Mouse (Mus musculus) kidney, adult 2 months (tissue): ENCODE results near the gene Ddr2. TPM values are rescaled to one million over a fixed set of nuclear protein-coding genes. Genes with fewer than 3 reads are reported as not detected.
"Not testable (repeated sequence)": the region's sequence is repeated elsewhere in the genome, so short reads cannot be mapped to it uniquely, and the experiment has no call there.

Experiments
- DNase-seq: peaks from one replicate; pipeline ENCODE4 v3.0.0; 2021
- H3K27ac ChIP-seq: fragments of 200-500 bp; 2 replicates; pipeline ENCODE4 v1.5.1; 2012; ENCODE audit warnings: low read depth, low read length, control low read depth, inconsistent platforms; ENCODE audit not compliant: insufficient read depth
- H3K27me3 ChIP-seq: fragments of 200-500 bp; replicated peaks from 2 replicates; pipeline ENCODE4 v1.6.1; 2012; ENCODE audit warnings: mild to moderate bottlenecking, moderate library complexity, low read length, inconsistent platforms; ENCODE audit not compliant: control insufficient read depth, insufficient read depth
- H3K36me3 ChIP-seq: fragments of 200-500 bp; 2 replicates; pipeline ENCODE4 v1.6.1; 2012; ENCODE audit warnings: mild to moderate bottlenecking, moderate library complexity, low read length, inconsistent platforms; ENCODE audit not compliant: control insufficient read depth, insufficient read depth
- H3K4me1 ChIP-seq: fragments of 200-500 bp; 2 replicates; pipeline ENCODE4 v1.6.1; 2011; ENCODE audit warnings: low read length; ENCODE audit not compliant: control insufficient read depth, insufficient read depth
- H3K4me3 ChIP-seq: fragments of 200-500 bp; 2 replicates; pipeline ENCODE4 v1.5.1; 2011; ENCODE audit warnings: mild to moderate bottlenecking, low read depth, low read length, control low read depth; ENCODE audit not compliant: insufficient read depth
- CTCF ChIP-seq: fragments of 200-500 bp; conservative IDR thresholded peaks from 2 replicates; pipeline ENCODE4 v1.5.1; 2011; ENCODE audit warnings: low read depth, mild to moderate bottlenecking, control low read depth, low read length, moderate library complexity, mixed read lengths; ENCODE audit not compliant: insufficient read depth, insufficient read length
- POLR2A ChIP-seq: fragments of 200-500 bp; IDR thresholded peaks from one replicate; pipeline ENCODE4 v1.6.1; 2011; ENCODE audit warnings: low read depth, low read length, control low read depth
- WGBS: fragments of 180-500 bp; shearing (Covaris S2); methylation state at CpG from one replicate; pipeline ENCODE4 v1.1.7; 2018; 5-methylcytosine and 5-hydroxymethylcytosine counted together
- polyA plus RNA-seq: library from polyadenylated mRNA; depleted of rRNA; stranded (reverse); fragments of >200 nt; gene quantifications from 2 replicates; pipeline ENCODE4 v1.2.3, GENCODE M21; 2012

Gene Ddr2
- polyA plus RNA-seq, 1 experiment, result 9.7 TPM

- Histone ChIP-seq H3K27ac (peak overlapping the region; percentile 56; the same call in 1 of the 2 replicates), H3K27me3 (no peaks in the 10 kb centered on the region), H3K4me3 (peak overlapping the region; percentile 27), H3K4me1 (no peaks in the 10 kb centered on the region), H3K36me3 (no peaks in the 10 kb centered on the region)
- no peak for DNase-seq
- 79% methylated on average over 19 of the region's 19 CpGs for WGBS
- TF ChIP-seq POLR2A (no peak), CTCF (no peak)
Measured at GRCm38 (mm10) chr1:170109776-170110515, 616 bp downstream of the Ddr2 start.

- WGBS, result 90% methylated on average over 6 of the region's 6 CpGs
- not testable (repeated sequence) for H3K27ac ChIP-seq, H3K27me3 ChIP-seq, H3K4me1 ChIP-seq, H3K4me3 ChIP-seq, H3K36me3 ChIP-seq, DNase-seq
Measured at GRCm38 (mm10) chr1:170102814-170103213, 7.7 kb downstream of the Ddr2 start.

DNA sequence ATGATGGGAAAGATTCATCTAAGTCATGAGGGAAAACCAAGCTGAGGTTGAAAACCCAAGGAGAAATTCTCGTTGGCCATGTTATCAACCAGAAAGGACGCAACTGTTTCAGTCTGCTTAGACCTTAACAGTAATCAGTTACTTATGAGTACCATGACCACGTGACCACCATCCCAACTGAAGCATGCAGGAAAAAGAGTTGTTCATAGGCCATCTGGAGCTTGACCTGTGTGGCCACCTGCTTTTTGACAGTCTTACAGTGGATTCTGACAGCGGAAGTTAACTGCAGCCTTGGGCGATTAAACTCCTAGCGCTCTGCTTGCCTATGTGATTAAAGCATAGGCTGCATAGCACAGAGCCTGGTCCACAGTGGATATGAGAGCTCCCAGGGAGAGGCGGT, 23.9 kb downstream of the Ddr2 start:
- Histone ChIP-seq H3K4me3 (no peak overlapping the region), H3K27me3 (no peaks in the 10 kb centered on the region), H3K36me3 (no peaks in the 10 kb centered on the region), H3K27ac (no peak overlapping the region), H3K4me1 (no peaks in the 10 kb centered on the region)
- TF ChIP-seq POLR2A (no peak), CTCF (no peak)
- WGBS, result 71% methylated on average over 7 of the region's 7 CpGs
- DNase-seq, result peak; percentile 62

- Histone ChIP-seq H3K4me1 (no peaks in the 10 kb centered on the region), H3K27me3 (no peaks in the 10 kb centered on the region), H3K27ac (no peak overlapping the region), H3K36me3 (no peaks in the 10 kb centered on the region), H3K4me3 (no peak overlapping the region)
- no peak for TF ChIP-seq CTCF
- TF ChIP-seq POLR2A, result no peak
- whole genome bisulfite sequencing, result 85% methylated on average over 12 of the region's 12 CpGs
- no peak for DNase-seq
Measured at GRCm38 (mm10) chr1:170084151-170084796, 26.3 kb downstream of the Ddr2 start.

DNA sequence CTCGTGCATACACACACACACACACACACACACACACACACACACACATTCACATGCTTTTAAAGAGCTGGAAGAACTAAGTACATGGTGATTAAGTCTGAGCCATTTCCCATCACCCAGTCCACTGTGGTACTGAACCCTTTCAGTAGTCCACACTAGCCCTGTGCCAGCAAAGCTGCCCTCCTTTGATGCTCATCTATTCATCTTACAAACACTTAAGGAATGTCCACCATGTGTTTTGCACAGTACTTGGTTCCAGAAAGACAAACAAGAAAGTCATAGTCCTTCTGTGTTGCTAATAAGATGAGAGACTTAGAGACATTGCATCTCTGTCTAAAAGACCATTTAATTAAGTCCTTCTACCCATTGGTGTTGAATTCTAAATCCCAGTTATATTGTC, 29.7 kb downstream of the Ddr2 start:
- no peaks in the 10 kb centered on the region for H3K4me1 ChIP-seq
- no peak overlapping the region for H3K27ac ChIP-seq
- TF ChIP-seq POLR2A, result no peak
- no peak for TF ChIP-seq CTCF
- no peak for DNase-seq
- H3K4me3 ChIP-seq, result no peak overlapping the region
- no peaks in the 10 kb centered on the region for H3K27me3 ChIP-seq
- H3K36me3 ChIP-seq, result no peaks in the 10 kb centered on the region
- WGBS, result 73% methylated on average over 1 of the region's 1 CpGs

- WGBS, result 79% methylated on average over 2 of the region's 2 CpGs
- DNase-seq, result no peak
- TF ChIP-seq POLR2A (no peak), CTCF (no peak)
Measured at GRCm38 (mm10) chr1:170079465-170079864, 31.1 kb downstream of the Ddr2 start.

GRCm38 (mm10) chr1:170076339-170076738, 34.2 kb downstream of the Ddr2 start:
- Histone ChIP-seq H3K4me3 (no peak overlapping the region), H3K27ac (no peak overlapping the region), H3K27me3 (no peaks in the 10 kb centered on the region), H3K36me3 (no peaks in the 10 kb centered on the region), H3K4me1 (no peaks in the 10 kb centered on the region)
- WGBS, result 79% methylated on average over 5 of the region's 5 CpGs
- DNase-seq, result no peak
- TF ChIP-seq CTCF (no peak), POLR2A (no peak)

More at GRCm38 (mm10) chr1:170079465-170079864, 31.1 kb downstream of the Ddr2 start:
- Histone ChIP-seq H3K27me3 (no peaks in the 10 kb centered on the region), H3K36me3 (no peaks in the 10 kb centered on the region), H3K4me3 (no peak overlapping the region), H3K4me1 (no peaks in the 10 kb centered on the region), H3K27ac (no peak overlapping the region)
